Mouse (Mus musculus) forebrain, postnatal 0 days (tissue): ENCODE measurements around the gene Ssh2. TPM values are rescaled to one million over a fixed set of nuclear protein-coding genes. Genes with fewer than 3 reads are reported as not detected.

ENCODE experiments used
- ATAC-seq: fragments of 200-750 bp; cut with Nextera tagmentation; 2 replicates; pipeline ENCODE4 v1.8.0; 2017; ENCODE audit warnings: mild to moderate bottlenecking, moderate library complexity
- DNase-seq: peaks from one replicate; pipeline ENCODE4 v3.0.0-alpha.2; 2015
- H3K27ac ChIP-seq: fragments of 300-500 bp; sonication (generic); 2 replicates; pipeline ENCODE4 v1.5.1; 2014; ENCODE audit warnings: low read depth, mild to moderate bottlenecking, antibody characterized with exemption, low read length, moderate library complexity, mixed read lengths
- H3K27me3 ChIP-seq: fragments of 300-500 bp; sonication (generic); 2 replicates; pipeline ENCODE4 v1.6.1; 2014; ENCODE audit warnings: mild to moderate bottlenecking, low read length, mixed read lengths; ENCODE audit not compliant: insufficient read depth
- H3K36me3 ChIP-seq: fragments of 300-500 bp; sonication (generic); 2 replicates; pipeline ENCODE4 v1.6.1; 2014; ENCODE audit warnings: mild to moderate bottlenecking, moderate library complexity; ENCODE audit not compliant: insufficient read depth
- H3K4me1 ChIP-seq: fragments of 300-500 bp; sonication (generic); 2 replicates; pipeline ENCODE4 v1.6.1; 2014; ENCODE audit warnings: antibody characterized with exemption; ENCODE audit not compliant: insufficient read depth
- H3K4me2 ChIP-seq: fragments of 300-500 bp; sonication (generic); 2 replicates; pipeline ENCODE4 v1.6.1; 2014; ENCODE audit warnings: low read depth, mild to moderate bottlenecking, moderate library complexity
- H3K4me3 ChIP-seq: fragments of 300-500 bp; sonication (generic); 2 replicates; pipeline ENCODE4 v1.5.1; 2014; ENCODE audit warnings: low read depth, low read length, mixed read lengths
- H3K9ac ChIP-seq: fragments of 300-500 bp; sonication (generic); 2 replicates; pipeline ENCODE4 v1.6.1; 2014; ENCODE audit warnings: mild to moderate bottlenecking
- H3K9me3 ChIP-seq: fragments of 300-500 bp; sonication (generic); 2 replicates; pipeline ENCODE4 v1.6.1; 2016; ENCODE audit warnings: low read length
- CTCF ChIP-seq: sonication (generic); IDR thresholded peaks from 2 replicates; pipeline ENCODE4 v1.5.1; 2016; ENCODE audit warnings: antibody characterized with exemption, control low read depth, low read depth
- WGBS: fragments of 180-500 bp; shearing (Covaris S2); extraction: QIAGEN DNeasy Blood & Tissue Kit; methylation state at CpG from one replicate; pipeline ENCODE4 v1.1.7; 2014; 5-methylcytosine and 5-hydroxymethylcytosine counted together
- polyA plus RNA-seq: library from polyadenylated mRNA; unstranded; fragments of >200 nt; fragmentation: Nextera tagmentation; extraction: Ambion mirVana; gene quantifications from 2 replicates; pipeline ENCODE4 v1.2.1, GENCODE M21; 2015
- total RNA-seq: library from RNA; depleted of rRNA; stranded (reverse); fragments of >200 nt; gene quantifications from 2 replicates; pipeline ENCODE4 v1.2.3, GENCODE M21; 2014

Gene Ssh2
- total and polyA plus RNA-seq, 2 experiments from 2014 or later, result 12.7 to 40.2 TPM

DNA sequence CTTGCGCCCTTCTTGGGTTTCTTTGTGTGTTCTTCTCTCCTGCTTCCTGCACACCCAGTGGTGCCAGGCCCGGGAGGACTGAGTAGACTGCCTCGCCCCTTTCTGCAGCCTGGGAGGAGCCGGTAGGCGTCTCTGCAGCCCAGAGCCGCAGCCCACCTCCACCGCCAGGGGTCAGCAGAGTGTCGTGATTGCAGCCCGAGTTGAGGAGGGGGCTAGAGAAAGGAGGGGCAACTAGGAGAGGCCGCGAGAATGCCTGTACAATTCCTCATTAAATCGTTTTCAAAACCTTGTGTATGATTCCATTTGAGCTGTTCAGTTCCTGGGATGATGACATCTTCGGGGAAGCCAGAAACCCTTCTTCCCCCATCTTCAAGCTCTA is 275.0 kb downstream of the Ssh2 start:
- no peaks in the 10 kb centered on the region for H3K27me3 ChIP-seq

DNA sequence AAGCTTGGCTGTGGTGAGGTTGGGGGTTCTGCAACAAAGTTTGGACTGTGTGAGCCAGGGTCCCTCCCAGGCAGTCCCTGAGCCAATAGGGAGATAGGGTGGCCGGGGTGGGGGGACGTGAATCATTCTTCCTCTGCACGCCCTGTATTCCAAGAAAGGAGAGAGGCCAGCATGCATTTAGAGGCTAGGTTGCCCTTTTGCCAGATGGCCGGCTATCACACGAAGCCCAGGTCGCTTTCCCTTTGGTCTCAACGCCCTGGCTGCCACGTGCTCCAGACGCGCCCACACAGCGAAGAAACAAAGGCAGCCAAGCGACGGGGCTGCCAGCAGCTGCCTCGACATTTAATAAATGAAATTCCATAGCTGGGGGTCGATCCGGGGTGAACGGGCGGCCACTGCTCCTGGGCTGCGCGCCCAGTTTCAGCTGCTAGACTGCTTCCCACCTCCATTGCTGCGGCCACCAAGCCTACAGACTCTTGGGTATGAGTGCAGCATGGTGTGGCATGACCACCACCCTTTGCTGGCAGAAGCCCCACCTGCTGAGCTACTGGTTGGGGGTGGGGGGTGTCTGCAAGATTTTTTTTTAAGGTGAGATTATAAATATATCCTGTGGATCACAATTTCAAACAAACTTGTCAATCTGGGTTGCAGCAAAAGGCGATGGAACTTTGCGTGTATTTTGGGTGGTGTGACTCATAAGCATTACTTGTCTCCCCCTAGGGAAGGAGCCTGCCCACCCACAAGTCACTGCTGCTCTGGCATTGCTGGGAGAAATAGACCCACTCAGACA is 275.6 kb downstream of the Ssh2 start:
- Histone ChIP-seq H3K4me1 (peaks cover 34% of the 10 kb centered on the region), H3K27ac (peak overlapping the region; percentile 96), H3K4me3 (peak overlapping the region; percentile 97), H3K36me3 (no peaks in the 10 kb centered on the region), H3K9ac (peak overlapping the region; percentile 64), H3K4me2 (peak overlapping the region; percentile 95), H3K9me3 (no peaks in the 10 kb centered on the region), H3K27me3 (no peaks in the 10 kb centered on the region)
- under 1% methylated on average over 23 of the region's 23 CpGs for WGBS
- DNase-seq, result peak; percentile 46
- ATAC-seq, result peak; percentile 59
- 0 out of 2 replicates have a peak, but pooled peaks have one; percentile 5 for TF ChIP-seq CTCF

More for the DNA sequence above, 275.0 kb downstream of the Ssh2 start:
- ATAC-seq (peak; percentile 81), DNase-seq (peak; percentile 98)
- Histone ChIP-seq H3K9me3 (no peaks in the 10 kb centered on the region), H3K36me3 (no peaks in the 10 kb centered on the region), H3K4me1 (peaks cover 40% of the 10 kb centered on the region), H3K9ac (peak overlapping the region; percentile 98), H3K27ac (peak overlapping the region; percentile 96), H3K4me3 (peak overlapping the region; percentile 97), H3K4me2 (peak overlapping the region; percentile 95)
- WGBS, result 2% methylated on average over 13 of the region's 13 CpGs
- TF ChIP-seq CTCF, result peak; percentile 99

DNA sequence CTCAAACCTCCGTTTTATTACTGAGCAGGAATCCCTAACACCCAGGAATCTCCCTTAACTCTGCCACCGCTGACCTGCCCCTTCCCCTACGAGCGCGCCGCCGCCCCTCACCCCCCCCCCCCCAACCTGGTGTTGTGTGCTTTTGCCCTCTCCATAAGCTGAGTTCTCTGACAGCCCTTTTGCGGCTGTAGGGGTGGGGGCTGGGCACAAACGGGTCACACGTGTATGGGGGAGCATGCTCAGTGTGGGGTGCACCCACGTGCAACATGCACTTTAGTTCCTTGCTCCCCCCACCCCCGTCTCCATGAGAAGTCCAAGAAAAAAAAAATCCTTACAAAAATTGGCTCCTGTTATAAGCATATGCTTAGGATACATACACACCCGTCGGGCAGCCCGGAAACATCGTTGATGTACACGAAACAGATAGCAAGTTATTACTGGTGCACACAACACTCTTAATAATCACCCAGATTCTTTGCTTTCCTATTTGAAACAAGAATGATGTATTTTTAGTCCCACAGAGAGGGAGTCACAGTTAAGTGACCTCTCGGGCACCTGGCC is 276.3 kb downstream of the Ssh2 start:
- H3K4me3 ChIP-seq, result peak overlapping the region; percentile 97
- TF ChIP-seq CTCF, result no peak
- no peaks in the 10 kb centered on the region for H3K27me3 ChIP-seq
- H3K9ac ChIP-seq, result peak overlapping the region; percentile 91
- ATAC-seq (no peak), DNase-seq (peak; percentile 51)
- H3K27ac ChIP-seq, result peak overlapping the region; percentile 96
- no peaks in the 10 kb centered on the region for H3K9me3 ChIP-seq
- 5% methylated on average over 18 of the region's 18 CpGs for WGBS
- peaks cover 27% of the 10 kb centered on the region for H3K4me1 ChIP-seq
- H3K36me3 ChIP-seq, result no peaks in the 10 kb centered on the region
- H3K4me2 ChIP-seq, result peak overlapping the region; percentile 95

DNA sequence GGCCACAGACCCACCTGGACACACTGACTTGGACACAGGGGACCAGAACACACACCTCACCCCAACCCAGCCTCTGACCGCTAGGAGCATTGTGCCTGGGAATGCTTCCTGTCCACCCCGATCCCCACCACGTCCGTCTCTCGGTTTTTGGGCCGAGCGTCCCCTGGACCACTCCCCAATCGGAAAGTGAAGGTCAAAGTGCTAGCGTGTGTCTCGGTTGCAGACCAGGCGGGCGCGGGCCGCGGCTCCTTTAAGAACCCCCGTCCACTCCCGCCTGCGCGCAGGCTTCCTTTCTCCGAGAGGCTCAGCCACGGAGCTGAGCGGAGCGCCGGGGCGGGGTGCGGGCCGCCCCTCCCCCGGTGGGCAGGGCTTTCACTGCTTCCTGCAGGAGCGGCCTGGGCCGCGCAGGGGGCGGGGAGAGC is 276.8 kb downstream of the Ssh2 start:
- WGBS, result under 1% methylated on average over 23 of the region's 32 CpGs
- H3K4me1 ChIP-seq, result peaks cover 22% of the 10 kb centered on the region

DNA sequence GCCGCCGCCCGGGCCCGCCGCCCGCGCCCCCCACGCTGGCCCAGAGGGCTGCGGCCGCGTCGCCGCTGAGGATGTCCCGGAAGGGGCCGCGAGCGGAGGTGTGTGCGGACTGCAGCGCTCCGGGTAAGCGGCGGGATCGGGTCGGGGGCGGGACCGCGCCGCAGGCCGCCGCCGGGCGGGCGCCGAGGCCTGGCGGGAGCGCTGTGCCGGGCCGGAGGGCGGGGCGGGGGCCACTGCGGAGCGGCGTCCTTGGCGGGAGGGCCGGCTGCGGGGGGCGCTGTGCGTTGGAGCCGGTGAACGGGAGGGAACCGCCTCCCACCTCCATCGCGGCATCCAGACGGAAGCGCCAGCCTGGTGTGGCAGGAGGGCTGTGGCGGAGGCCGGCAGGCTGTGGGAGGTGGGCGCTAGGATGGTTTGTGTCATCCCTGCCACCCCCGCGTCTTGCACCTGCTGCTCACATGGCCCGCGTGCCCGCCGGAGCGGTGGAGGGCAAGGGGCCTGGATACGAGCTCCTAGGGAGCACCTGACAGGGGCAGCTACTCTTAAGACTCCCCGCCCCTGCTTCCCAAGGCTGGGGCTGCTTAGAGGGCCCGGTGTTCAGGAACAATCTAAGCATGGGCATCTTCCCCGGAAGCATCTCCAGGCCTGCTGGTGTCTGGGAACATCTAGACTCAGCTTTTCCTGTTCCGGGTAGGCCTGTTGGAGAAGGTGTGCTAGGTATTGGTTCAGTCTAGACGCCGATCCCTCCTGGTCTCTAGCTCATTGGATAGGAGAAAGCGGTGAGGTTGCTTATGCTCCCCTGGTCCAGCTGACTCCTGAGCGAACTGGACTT is 277.6 kb downstream of the Ssh2 start, which contains the start of gene Git1:
Gene Git1 (plus strand): TSS at position 51 of the 832 bp plus-strand sequence.
- H3K4me1 ChIP-seq, result peaks cover 15% of the 10 kb centered on the region
- WGBS, result 3% methylated on average over 36 of the region's 74 CpGs
- no peaks in the 10 kb centered on the region for H3K9me3 ChIP-seq
- TF ChIP-seq CTCF, result peak; percentile 26; the same call in 1 of the 2 replicates
- H3K27ac ChIP-seq, result peak within 1 kb of the TSS; percentile 96
- no peaks in the 10 kb centered on the region; the same call in 1 of the 2 replicates for H3K36me3 ChIP-seq
- DNase-seq, result peak; percentile 67
- peak within 1 kb of the TSS; percentile 95 for H3K4me2 ChIP-seq
- ATAC-seq, result peak; percentile 1; the same call in 1 of the 2 replicates
- peak within 1 kb of the TSS; percentile 97 for H3K4me3 ChIP-seq
- H3K27me3 ChIP-seq, result no peaks in the 10 kb centered on the region
- peak within 1 kb of the TSS; percentile 91 for H3K9ac ChIP-seq

More for the DNA sequence above, 276.8 kb downstream of the Ssh2 start:
- ATAC-seq (peak; percentile 67), DNase-seq (peak; percentile 94)
- H3K9ac ChIP-seq, result peak overlapping the region; percentile 91
- no peaks in the 10 kb centered on the region for H3K27me3 ChIP-seq
- peak overlapping the region; percentile 96 for H3K27ac ChIP-seq
- TF ChIP-seq CTCF, result peak; percentile 45
- peak overlapping the region; percentile 97 for H3K4me3 ChIP-seq
- H3K36me3 ChIP-seq, result no peaks in the 10 kb centered on the region
- no peaks in the 10 kb centered on the region for H3K9me3 ChIP-seq
- peak overlapping the region; percentile 95 for H3K4me2 ChIP-seq

DNA sequence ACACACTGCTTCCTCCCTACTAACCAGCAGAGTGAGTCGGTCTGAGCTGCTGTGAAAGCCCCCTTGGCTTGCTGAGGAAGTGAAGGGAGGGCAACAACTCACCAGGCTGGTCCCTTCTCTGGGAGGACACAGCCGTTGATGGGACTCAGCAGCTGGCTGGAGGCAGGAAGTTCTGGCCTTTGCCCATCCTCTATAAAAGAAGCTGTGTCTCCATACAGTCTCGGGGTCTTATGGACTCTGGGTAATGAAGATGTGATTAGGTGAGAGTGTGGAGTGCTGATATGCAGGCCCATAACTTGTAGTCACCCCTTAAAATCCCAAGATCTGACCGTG is 278.2 kb downstream of the Ssh2 start:
- Histone ChIP-seq H3K9ac (peak overlapping the region; percentile 91), H3K4me3 (peak overlapping the region; percentile 97), H3K4me2 (peak overlapping the region; percentile 95), H3K9me3 (no peaks in the 10 kb centered on the region), H3K4me1 (peaks cover 15% of the 10 kb centered on the region), H3K27me3 (no peaks in the 10 kb centered on the region), H3K27ac (peak overlapping the region; percentile 96), H3K36me3 (peaks cover 6% of the 10 kb centered on the region; the same call in 1 of the 2 replicates)
- TF ChIP-seq CTCF, result no peak
- WGBS, result 28% methylated on average over 4 of the region's 4 CpGs
- DNase-seq, result no peak
- ATAC-seq, result no peak
